Mouse (Mus musculus): Measurements from ENCODE around the gene Galnt5.

The Galnt5 gene

DNA sequence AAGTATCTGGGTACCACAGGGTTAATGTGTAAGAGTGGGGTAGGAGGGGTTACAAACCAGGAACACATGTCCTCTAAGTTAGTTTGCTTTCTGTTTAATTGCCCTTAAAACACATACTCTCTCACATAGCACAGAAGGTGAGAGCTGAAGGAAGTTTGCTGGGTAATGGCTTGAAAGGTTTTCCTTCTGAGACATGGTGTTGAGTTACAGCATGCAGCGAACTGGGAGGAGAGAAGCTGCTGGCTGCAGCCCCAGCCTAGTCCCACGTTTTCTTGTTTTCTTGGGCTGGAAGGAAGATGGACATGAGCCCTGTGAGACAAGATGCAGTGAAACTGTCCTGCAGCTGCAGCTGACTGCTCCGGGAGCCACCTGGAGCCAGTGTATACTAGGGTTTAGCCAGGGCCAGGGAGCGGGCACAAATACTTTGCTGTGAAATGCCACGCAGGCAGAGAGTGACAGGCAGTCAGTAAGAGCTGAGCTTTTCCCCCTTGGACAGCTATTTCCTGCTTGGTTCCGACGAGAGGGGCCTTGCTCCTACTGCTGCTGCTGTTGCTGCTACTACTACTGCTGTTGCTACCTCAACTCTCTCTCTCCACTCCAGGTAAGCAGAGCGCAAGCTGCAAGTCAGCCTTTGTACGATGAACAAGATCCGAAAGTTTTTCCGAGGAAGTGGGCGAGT is at the start of gene Galnt5:
Gene Galnt5 (plus strand): TSS at position 133 of the 679 bp plus-strand sequence.
- in situ Hi-C loops (cut with MboI, MseI), result no loop called here

- in situ Hi-C loops (cut with MboI, MseI), result no loop called here
These were observed 46.1 kb upstream of the Galnt5 start for GRCm38 (mm10) chr2:57951620-57952019.

DNA sequence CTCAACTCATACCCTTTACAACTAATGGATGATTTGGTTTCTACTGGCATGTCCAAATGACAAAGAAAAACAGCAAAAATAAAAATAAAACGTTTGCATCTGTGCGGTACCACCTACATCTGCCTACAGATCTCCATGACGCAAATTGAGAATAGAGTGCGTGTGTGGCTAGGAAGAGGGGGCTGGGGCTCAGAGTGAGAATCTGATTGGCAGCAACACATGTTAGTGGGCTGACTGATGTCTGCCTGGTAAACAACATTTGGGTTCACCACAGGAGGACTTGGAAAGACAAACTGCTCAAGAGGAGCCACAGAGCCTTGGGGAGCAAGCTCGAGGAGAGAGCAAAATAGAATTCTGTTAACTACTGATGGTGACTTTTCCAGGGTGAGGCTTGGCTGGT is 36.9 kb upstream of the Galnt5 start:
- in situ Hi-C loops (cut with MboI, MseI), result no loop called here

DNA sequence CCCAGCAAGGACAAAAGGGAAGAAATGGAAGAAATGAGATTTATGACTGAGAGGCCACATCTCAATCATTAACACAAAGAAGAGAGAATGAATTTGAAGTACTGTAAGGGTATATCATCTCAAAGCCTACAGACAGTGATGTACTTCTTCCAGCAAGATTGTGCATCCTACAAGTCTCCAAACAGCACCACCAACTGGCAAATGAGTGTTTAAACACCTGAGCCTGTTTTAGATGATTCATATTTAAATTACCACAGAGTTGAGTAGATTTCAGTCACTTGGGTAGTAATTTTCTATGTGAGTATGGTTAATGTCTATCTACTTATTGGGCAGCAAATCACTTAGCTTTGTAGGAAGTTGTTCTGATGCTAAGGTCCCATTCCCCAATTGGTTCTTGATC is 15.4 kb upstream of the Galnt5 start:
- in situ Hi-C loops (cut with MboI, MseI), result no loop called here

- in situ Hi-C loops (cut with MboI, MseI), result no loop called here
These were observed 6.6 kb upstream of the Galnt5 start for GRCm38 (mm10) chr2:57991084-57991483.

DNA sequence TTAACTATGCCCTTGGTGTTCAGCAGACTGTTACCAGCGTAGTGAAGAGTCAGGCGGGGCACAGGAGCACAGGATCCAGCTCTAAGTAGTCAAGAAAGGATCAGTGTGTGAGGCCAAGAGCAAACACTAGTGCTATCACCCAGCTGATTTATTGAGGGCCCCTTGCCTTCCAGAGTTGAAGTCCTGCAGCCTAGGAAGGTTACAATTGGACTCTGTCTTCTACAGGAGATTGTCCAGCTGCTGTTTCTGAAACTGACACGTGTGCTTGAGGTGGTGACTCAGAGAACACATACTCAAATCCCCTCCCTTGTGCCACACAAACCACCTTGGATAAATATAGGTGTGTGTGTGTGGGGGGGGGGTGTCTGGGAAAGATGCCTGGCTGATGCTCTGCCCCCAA is 3.8 kb downstream of the Galnt5 start:
- in situ Hi-C loops (cut with MboI, MseI), result no loop called here

DNA sequence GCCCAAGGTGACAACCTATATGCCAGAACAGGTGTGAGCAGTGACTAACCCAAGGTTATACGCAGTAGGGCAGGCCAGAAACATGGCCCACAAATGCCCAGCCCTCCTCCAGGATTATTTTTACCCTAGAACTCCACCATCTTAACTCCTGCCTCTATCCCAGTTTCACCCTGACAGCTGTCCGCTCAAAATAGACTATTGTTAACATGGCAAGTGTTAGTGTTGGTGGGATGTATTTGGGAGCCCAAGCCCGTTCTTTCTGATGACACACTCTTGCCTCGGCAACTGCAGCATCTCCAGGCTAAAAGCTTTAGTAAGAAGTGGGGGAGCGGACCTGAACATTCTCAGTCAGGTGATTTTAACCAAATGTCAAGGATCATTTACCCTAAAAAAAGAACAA is 9.4 kb downstream of the Galnt5 start:
- in situ Hi-C loops (cut with MboI, MseI), result no loop called here

DNA sequence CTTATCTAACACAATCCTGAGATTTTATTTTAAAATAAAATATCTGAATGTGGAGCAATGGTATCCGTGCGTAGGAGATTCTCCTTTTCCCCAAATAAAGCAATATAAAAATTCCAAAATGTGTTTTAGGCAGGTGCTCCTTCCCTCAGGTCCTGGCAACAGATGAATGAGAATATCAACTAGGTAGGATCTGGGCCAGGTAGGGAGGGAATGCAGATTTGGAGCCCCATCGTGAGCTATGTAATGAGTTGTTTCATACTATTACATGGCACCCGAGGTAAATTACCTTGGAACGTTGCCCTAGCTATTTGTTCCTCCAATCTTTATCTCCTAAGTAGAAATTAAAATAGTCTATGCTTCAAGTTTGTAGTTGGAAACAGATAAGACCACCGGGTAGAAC is 25.9 kb downstream of the Galnt5 start:
- in situ Hi-C loops (cut with MboI, MseI), result loop anchor here in 1 of 2 experiments (10.0 kb wide), 2 partner anchors 391 to 641 kb away; no protein-coding TSS in a partner anchor

- in situ Hi-C loops (cut with MboI, MseI), result loop anchor here in 1 of 2 experiments (10.0 to 25.0 kb wide), 3 partner anchors 286 to 638 kb away; no protein-coding TSS in a partner anchor
These were observed 29.1 kb downstream of the Galnt5 start for GRCm38 (mm10) chr2:58026740-58027139.

- in situ Hi-C loops (cut with MboI, MseI), result loop anchor here in 1 of 2 experiments (10.0 to 25.0 kb wide), 3 partner anchors 283 to 635 kb away; no protein-coding TSS in a partner anchor
These were observed 31.7 kb downstream of the Galnt5 start for GRCm38 (mm10) chr2:58029404-58029803.

DNA sequence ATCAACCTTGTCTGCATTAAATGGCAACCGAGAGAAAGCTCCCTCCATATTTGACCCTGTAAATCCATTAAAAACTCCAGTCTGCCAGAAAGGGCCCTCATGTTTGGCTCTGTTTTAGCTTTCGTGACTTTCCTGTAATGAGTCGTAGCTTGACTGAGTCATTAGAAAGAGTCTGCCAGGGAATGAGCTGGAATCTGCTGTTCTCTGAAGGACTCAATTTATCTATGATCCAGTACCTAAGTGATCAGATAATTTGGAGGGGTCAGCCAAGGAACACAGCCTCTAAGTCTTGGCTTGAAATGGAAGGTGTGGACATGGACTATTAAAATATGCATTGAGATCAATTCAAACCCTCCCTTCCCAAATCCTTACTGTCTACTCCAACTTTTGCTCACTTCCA is 33.7 kb downstream of the Galnt5 start:
- in situ Hi-C loops (cut with MboI, MseI), result loop anchor here (5.0 to 25.0 kb wide), 5 partner anchors 171 to 633 kb away; no protein-coding TSS in a partner anchor

DNA sequence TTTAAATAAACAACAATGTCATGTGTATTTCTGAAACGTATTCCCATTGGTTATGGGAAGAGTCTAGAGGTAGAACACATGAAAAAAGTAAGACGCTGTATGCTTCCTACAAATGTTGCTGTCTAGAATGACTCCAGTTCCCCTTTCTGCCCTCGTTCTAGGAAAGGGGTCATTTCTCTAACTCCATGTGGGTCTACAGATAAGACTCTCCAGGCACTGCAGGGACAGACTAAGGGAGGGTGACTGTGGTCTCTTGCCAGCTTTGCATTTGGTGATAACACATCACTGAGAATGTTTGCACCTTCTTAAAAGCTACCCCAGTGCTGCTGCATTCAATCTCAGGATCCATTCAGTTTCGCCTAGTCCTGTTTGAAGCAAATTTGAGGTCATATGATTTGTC is 38.0 kb downstream of the Galnt5 start:
- in situ Hi-C loops (cut with MboI, MseI), result loop anchor here (10.0 to 25.0 kb wide), 2 partner anchors 277 to 629 kb away; no protein-coding TSS in a partner anchor

- in situ Hi-C loops (cut with MboI, MseI), result loop anchor here (10.0 to 25.0 kb wide), 2 partner anchors 275 to 628 kb away; no protein-coding TSS in a partner anchor
These were observed 39.2 kb downstream of the Galnt5 start for GRCm38 (mm10) chr2:58036926-58037325.

DNA sequence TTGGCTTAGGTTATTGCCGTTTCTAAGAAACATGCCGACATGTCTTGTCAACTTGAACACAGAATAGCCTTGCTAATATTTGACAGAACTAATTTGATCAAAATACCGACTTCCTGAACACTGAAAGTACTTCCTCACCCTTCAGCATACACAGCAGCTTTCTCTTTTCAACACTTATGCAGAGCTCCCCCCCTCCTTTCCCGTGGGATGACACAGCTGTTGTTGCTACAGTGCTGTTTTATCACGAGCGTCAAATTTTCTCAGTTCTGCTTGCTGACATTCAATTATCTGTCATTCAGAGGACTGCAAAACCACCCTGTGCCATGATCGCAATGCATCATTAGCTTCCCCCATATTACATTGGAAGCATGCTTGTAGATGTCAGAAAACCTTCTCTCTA is 44.2 kb downstream of the Galnt5 start:
- in situ Hi-C loops (cut with MboI, MseI), result loop anchor here in 1 of 2 experiments (10.0 to 25.0 kb wide), 2 partner anchors 270 to 533 kb away; no protein-coding TSS in a partner anchor

DNA sequence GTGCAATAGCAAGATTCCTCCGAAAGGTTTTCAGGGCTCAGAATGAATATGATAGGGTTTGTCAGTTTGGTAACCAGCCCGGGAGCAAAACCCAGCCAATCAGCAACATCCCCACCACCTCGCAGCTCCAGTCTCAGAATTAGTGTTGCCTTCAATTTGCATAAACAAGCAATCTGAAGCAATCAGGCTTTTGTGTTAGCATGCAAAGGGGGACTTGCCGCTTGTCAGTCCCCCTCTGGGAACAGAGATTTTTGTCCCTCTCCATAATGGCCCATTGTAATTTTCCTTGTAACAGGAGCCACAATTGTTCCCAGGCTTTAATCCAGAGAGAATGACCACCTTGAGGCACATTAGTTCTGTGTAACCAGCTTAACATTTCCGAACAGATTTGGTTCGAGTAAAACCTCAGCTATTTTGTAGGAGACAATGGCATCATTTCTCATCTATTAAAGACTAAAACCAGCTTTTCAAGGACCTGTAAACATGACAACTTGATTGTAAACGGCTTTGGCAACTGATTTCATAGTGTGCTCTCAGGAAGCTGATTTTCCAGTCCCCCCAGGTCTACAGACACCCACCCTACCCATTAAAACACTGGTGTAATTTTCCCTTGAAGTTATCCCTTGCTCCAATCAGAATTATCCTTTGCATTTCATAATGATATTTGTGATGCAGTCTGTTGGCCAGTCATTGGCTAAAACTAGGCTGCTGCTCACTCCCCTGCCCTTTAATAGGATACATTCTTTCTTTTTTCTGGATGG is 55.3 kb downstream of the Galnt5 start, which contains the start of gene Ermn:
Gene Ermn (minus strand): TSS at position 44 of the 761 bp plus-strand sequence.
- in situ Hi-C loops (cut with MboI, MseI), result loop anchor here (5.0 to 10.0 kb wide), 2 partner anchors 144 to 232 kb away; partner anchors contain the start of gene Cytip (in 1 of the 2)

- in situ Hi-C loops (cut with MboI, MseI), result loop anchor here (5.0 to 10.0 kb wide), 3 partner anchors 72 to 229 kb away; no protein-coding TSS in a partner anchor
These were observed 57.7 kb downstream of the Galnt5 start for GRCm38 (mm10) chr2:58055383-58055782.

DNA sequence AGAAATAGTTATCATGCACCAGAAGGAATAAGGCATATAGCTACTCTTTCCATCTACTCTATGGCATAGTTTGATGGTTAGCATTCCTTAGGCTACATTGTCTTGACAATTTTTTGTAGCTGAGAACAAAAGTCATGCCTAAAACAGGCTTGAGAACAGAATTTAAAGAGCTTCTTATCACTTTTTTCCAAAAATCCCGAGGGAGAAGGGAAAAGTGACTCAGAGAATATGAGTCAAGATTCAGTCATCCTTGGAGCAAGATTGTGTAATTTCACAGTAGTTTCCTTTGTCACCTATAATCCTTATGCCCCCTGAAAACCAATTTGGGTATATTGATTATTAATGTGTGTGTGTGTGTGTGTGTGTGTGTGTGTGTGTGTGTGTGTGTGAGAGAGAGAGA is 82.2 kb downstream of the Galnt5 start:
- in situ Hi-C loops (cut with MboI, MseI), result no loop called here

- in situ Hi-C loops (cut with MboI, MseI), result no loop called here
These were observed 88.7 kb downstream of the Galnt5 start for GRCm38 (mm10) chr2:58086420-58086819.

DNA sequence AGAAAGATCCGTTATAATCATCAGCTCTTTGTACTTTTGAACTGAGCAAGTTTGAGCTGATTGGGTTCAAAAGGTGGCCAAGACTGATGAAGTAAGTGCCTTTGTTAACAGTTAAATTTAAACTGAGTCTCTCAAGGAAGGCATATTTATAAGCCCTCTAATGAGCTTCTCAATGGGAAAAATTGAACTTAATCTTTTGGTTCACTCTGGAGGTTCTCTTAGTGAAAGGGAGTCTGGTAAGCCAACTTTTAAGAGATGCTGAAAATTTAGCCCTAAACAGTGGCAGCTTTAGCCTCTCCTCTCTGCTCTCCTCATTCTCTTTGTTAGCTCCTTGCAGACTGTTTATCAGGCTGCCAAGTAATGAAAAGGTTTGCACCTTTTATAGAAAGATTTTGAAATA is 97.1 kb downstream of the Galnt5 start:
- in situ Hi-C loops (cut with MboI, MseI), result no loop called here

Data from T-helper 17 cell (primary cell).